In genomic region chr14:61599057-61599806, GRCm38 (mm10) we compare ENCODE assay signal across 7 mouse cellular contexts. TPM values are rescaled to one million over a fixed set of nuclear protein-coding genes. Genes with fewer than 3 reads are reported as not detected.
DNase-seq lines count a peak whose midpoint lies in the region; ATAC-seq lines count a peak whose summit lies in the region.

No protein-coding gene starts in this region.

- H3K27ac ChIP-seq in intestine, embryonic 15.5 days = peak overlapping the region; percentile 60; the same call in 1 of the 2 replicates
- H3K27ac ChIP-seq in midbrain, embryonic 10.5 days (replicated peaks) = peak overlapping the region; percentile 85

- no peaks in the 10 kb centered on the region for H3K36me3 ChIP-seq in intestine, embryonic 15.5 days
- peaks cover 1% of the 10 kb centered on the region for H3K36me3 ChIP-seq in midbrain, embryonic 10.5 days

- peak overlapping the region; percentile 88 for H3K9ac ChIP-seq in intestine, embryonic 15.5 days

- no peaks in the 10 kb centered on the region for H3K9me3 ChIP-seq in intestine, embryonic 15.5 days
- H3K9me3 ChIP-seq in midbrain, embryonic 10.5 days (replicated peaks) = no peaks in the 10 kb centered on the region

- peak overlapping the region; percentile 88 for H3K4me3 ChIP-seq in intestine, embryonic 15.5 days (replicated peaks)
- peak overlapping the region; percentile 68 for H3K4me3 ChIP-seq in midbrain, embryonic 10.5 days

- 3% methylated on average over 44 of the region's 44 CpGs for WGBS in intestine, embryonic 15.5 days
- 6% methylated on average over 44 of the region's 44 CpGs for WGBS in midbrain, embryonic 10.5 days

- intact Hi-C loops in left cerebral cortex, postnatal 25 days (cut with DNase I) = no loop called here

- H3K4me2 ChIP-seq in intestine, embryonic 15.5 days (replicated peaks) = peak overlapping the region; percentile 60

- ATAC-seq in intestine, embryonic 15.5 days = peak; percentile 98

- peaks cover 6% of the 10 kb centered on the region; the same call in 1 of the 2 replicates for H3K4me1 ChIP-seq in intestine, embryonic 15.5 days (replicated peaks)
- peaks cover 17% of the 10 kb centered on the region for H3K4me1 ChIP-seq in midbrain, embryonic 10.5 days

- H3K27me3 ChIP-seq in intestine, embryonic 15.5 days (replicated peaks) = no peaks in the 10 kb centered on the region
- no peaks in the 10 kb centered on the region for H3K27me3 ChIP-seq in midbrain, embryonic 10.5 days (ENCODE audit: low read depth, poor library complexity, severe bottlenecking)

- DNase-seq in adrenal gland, adult 18-20 months (ENCODE audit: low spot score in 2 of 2) = peak; percentile 90 to 92
- peak; percentile 92 for DNase-seq in embryo, embryonic 11 days
- DNase-seq in gastrocnemius, postnatal 25 days = peak; percentile 90
- DNase-seq in left cerebral cortex, postnatal 25 days (ENCODE audit: low spot score in 2 of 2) = peak; percentile 89 to 92
- DNase-seq in midbrain, embryonic 10.5 days (ENCODE audit: low spot score) = peak; percentile 90
- DNase-seq in right cerebral cortex, postnatal 4 days = peak; percentile 87

RNA-seq across cellular contexts. Expression of gene Trim13, which starts 1.2 kb away (rescaled TPM):
- total RNA-seq in adrenal gland, adult 18-20 months (2021) = 1 to 10 TPM; 8.8 to 10.0 TPM
- 1 to 10 TPM; 6.1 TPM for total RNA-seq in gastrocnemius, postnatal 25 days (2021)
- polyA plus RNA-seq in intestine, embryonic 15.5 days (2015; fragmentation: Nextera tagmentation; extraction: Ambion mirVana) = 8.9 and 11.3 TPM in 2 replicates
- total RNA-seq in left cerebral cortex, postnatal 25 days (2021) = 10 to 100 TPM; 11.6 to 12.2 TPM
- 15.4 and 19.8 TPM in 2 replicates for polyA plus RNA-seq in midbrain, embryonic 10.5 days (2016; fragmentation: Nextera tagmentation; extraction: Ambion mirVana)

RNA-seq across cellular contexts. Expression of gene Kcnrg, which starts 8.0 kb away (rescaled TPM):
- under 1 TPM; 0.16 to 0.27 TPM for total RNA-seq in adrenal gland, adult 18-20 months (2021)
- under 1 TPM; 0.16 to 0.26 TPM for total RNA-seq in gastrocnemius, postnatal 25 days (2021)
- 0.31 and 0.73 TPM in 2 replicates for polyA plus RNA-seq in intestine, embryonic 15.5 days (2015; fragmentation: Nextera tagmentation; extraction: Ambion mirVana)
- total RNA-seq in left cerebral cortex, postnatal 25 days (2021) = under 1 TPM; 0.55 to 0.83 TPM
- 0.48 and 1.1 TPM in 2 replicates for polyA plus RNA-seq in midbrain, embryonic 10.5 days (2016; fragmentation: Nextera tagmentation; extraction: Ambion mirVana)

RNA-seq across cellular contexts. Expression of gene Spryd7, which starts 42.5 kb away (rescaled TPM):
- 10 to 100 TPM; 17.7 to 22.3 TPM for total RNA-seq in adrenal gland, adult 18-20 months (2021)
- 10 to 100 TPM; 37.5 to 42.2 TPM for total RNA-seq in gastrocnemius, postnatal 25 days (2021)
- 24.0 and 25.5 TPM in 2 replicates for polyA plus RNA-seq in intestine, embryonic 15.5 days (2015; fragmentation: Nextera tagmentation; extraction: Ambion mirVana)
- 10 to 100 TPM; 46.1 to 48.7 TPM for total RNA-seq in left cerebral cortex, postnatal 25 days (2021)
- 13.7 and 14.6 TPM in 2 replicates for polyA plus RNA-seq in midbrain, embryonic 10.5 days (2016; fragmentation: Nextera tagmentation; extraction: Ambion mirVana)

Comparison
In these comparisons a context has a peak if more than half of its experiments do, and no peak if none do; other contexts are left out.
1. Peak in every context shown above with its lines: DNase-seq, ATAC-seq, H3K4me3 ChIP-seq and H3K27ac ChIP-seq.